21 mouse cellular contexts compared by ENCODE assay signal in the genomic region with DNA sequence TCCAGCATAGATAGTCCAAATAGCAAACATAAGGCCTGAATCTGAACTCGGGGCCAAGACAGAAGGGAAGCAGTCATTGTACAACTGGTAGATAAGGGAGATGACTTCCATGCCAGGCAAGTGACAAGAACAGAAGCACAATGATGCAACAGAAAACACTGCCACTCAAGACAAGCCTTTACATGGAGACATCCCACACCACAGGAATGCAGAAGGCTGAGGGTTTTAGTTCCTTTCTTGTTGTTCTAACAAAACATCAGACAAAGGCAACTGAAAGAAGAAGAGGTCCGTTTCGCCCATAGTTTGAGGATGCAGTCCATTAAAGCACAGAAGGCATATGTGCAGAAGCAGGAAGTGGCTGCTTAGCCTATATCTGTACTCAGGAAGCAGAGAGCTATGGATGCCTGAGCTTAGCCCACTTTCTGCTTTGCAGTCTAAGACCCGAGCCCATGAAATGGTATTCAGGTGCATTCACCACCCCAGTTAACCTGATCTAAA.
"Had no signal": no experiment of that assay in that cellular context is flagged by ENCODE, and none has a peak within 500 bp of the region (broad histone marks: within the 10 kb centered on the region; RNA-seq: fewer than 3 reads in every experiment).

No protein-coding gene starts in this region.

- H3K4me2 ChIP-seq: liver, embryonic 13.5 days; liver, embryonic 15.5 days; lung, embryonic 15.5 days; midbrain, embryonic 11.5 days; midbrain, embryonic 13.5 days; midbrain, embryonic 15.5 days; neural tube, embryonic 12.5 days; stomach, embryonic 15.5 days had no signal

- ATAC-seq: liver, postnatal 0 days; lung, postnatal 0 days; midbrain, embryonic 13.5 days; midbrain, embryonic 15.5 days had no signal

- H3K36me3 ChIP-seq: liver, embryonic 13.5 days; liver, embryonic 15.5 days; lung, embryonic 15.5 days; midbrain, embryonic 13.5 days; midbrain, embryonic 15.5 days; neural tube, embryonic 12.5 days; stomach, embryonic 15.5 days had no signal

- H3K27me3 ChIP-seq: liver, embryonic 13.5 days; liver, embryonic 15.5 days; lung, embryonic 15.5 days; megakaryocyte, embryonic 14.5 days; midbrain, embryonic 13.5 days; midbrain, embryonic 15.5 days; neural tube, embryonic 12.5 days; stomach, embryonic 15.5 days had no signal

- H3K9me3 ChIP-seq: liver, embryonic 13.5 days; liver, embryonic 15.5 days; lung, embryonic 15.5 days; megakaryocyte, embryonic 14.5 days; midbrain, embryonic 13.5 days; midbrain, embryonic 15.5 days; neural tube, embryonic 12.5 days; stomach, embryonic 15.5 days had no signal

- DNase-seq: liver, embryonic 13.5 days; liver, postnatal 0 days; lung, adult 2 months; lung, postnatal 14 days; lung, postnatal 36 days; right cerebral cortex, postnatal 14 days; spleen, adult 18-20 months; thymus, adult 2 months; thymus, postnatal 14 days; thymus, postnatal 4 days had no signal

- H3K4me1 ChIP-seq: liver, embryonic 13.5 days; liver, embryonic 15.5 days; lung, embryonic 15.5 days; midbrain, embryonic 13.5 days; midbrain, embryonic 15.5 days; neural tube, embryonic 12.5 days; stomach, embryonic 15.5 days had no signal

- H3K4me3 ChIP-seq: liver, embryonic 13.5 days; liver, embryonic 15.5 days; lung, embryonic 15.5 days; megakaryocyte, embryonic 14.5 days; midbrain, embryonic 13.5 days; midbrain, embryonic 15.5 days; neural tube, embryonic 12.5 days; stomach, embryonic 15.5 days had no signal

- H3K9ac ChIP-seq: liver, embryonic 13.5 days; liver, embryonic 15.5 days; liver, postnatal 0 days; lung, embryonic 15.5 days; midbrain, embryonic 13.5 days; midbrain, embryonic 15.5 days; neural tube, embryonic 12.5 days; stomach, embryonic 15.5 days had no signal

- H3K27ac ChIP-seq: liver, embryonic 13.5 days; liver, embryonic 15.5 days; lung, embryonic 15.5 days; macrophage; midbrain, embryonic 13.5 days; midbrain, embryonic 15.5 days; neural tube, embryonic 12.5 days; stomach, embryonic 15.5 days; stomach, postnatal 0 days had no signal
